Mouse (Mus musculus) embryonic fibroblast, embryonic 13.5 days (primary cell): ENCODE results near the gene Klhl33. TPM values are rescaled to one million over a fixed set of nuclear protein-coding genes. Genes with fewer than 3 reads are reported as not detected.
"Not testable (repeated sequence)": the region's sequence is repeated elsewhere in the genome, so short reads cannot be mapped to it uniquely, and the experiment has no call there.

Experiments
- H3K27ac ChIP-seq: 2 replicates; pipeline ENCODE4 v1.5.1; 2012; ENCODE audit warnings: low read length, control low read depth, inconsistent platforms; ENCODE audit not compliant: insufficient read depth
- H3K4me1 ChIP-seq: 2 replicates; pipeline ENCODE4 v1.6.1; 2011; ENCODE audit warnings: low read length; ENCODE audit not compliant: control insufficient read depth, insufficient read depth
- H3K4me3 ChIP-seq: 2 replicates; pipeline ENCODE4 v1.5.1; 2011; ENCODE audit warnings: mild to moderate bottlenecking, control low read depth, low read length; ENCODE audit not compliant: insufficient read depth
- CTCF ChIP-seq: IDR thresholded peaks from 2 replicates; pipeline ENCODE4 v1.5.1; 2011; ENCODE audit warnings: mild to moderate bottlenecking, control low read depth, low read length, moderate library complexity, borderline replicate concordance; ENCODE audit not compliant: insufficient read depth
- POLR2A ChIP-seq: IDR thresholded peaks from 2 replicates; pipeline ENCODE4 v1.6.1; 2011; ENCODE audit warnings: low read depth, mild to moderate bottlenecking, control low read depth, low read length, moderate library complexity
- polyA plus RNA-seq: library from polyadenylated mRNA; stranded (reverse); fragments of >200 nt; gene quantifications from 2 replicates; pipeline ENCODE4 v1.2.4, GENCODE M21; 2011; ENCODE audit warnings: low read depth; ENCODE audit not compliant: missing spikeins, insufficient read length

Klhl33 gene
- 0.47 and 0.65 TPM in 2 replicates for polyA plus RNA-seq

DNA sequence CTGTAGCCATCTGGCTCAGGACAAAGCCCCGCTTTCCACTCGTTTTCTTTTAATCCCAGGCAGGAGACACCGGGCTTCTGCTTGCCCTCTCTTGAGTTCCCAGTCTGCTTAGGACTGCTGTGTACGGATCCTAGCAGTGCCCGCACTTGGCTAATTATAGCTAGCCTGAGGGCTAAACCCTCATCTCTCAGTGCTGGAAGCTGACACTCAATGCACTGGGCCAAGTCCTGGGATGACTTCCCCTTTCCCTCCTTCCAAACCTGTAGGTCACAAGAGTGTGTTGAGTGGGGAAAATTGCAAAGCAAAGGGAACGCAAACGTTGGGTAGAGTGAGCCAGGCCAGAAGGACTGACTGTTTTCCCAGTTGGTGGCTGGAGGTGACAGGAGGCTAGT lies at the start of gene Klhl33:
Gene Klhl33, minus strand, starts transcription at position 134 of the 392 bp plus-strand sequence.
- H3K27ac ChIP-seq: peak within 1 kb of the TSS; percentile 71
- H3K4me3 ChIP-seq: no peak within 1 kb of the TSS
- TF ChIP-seq CTCF (no peak), POLR2A (no peak)
- peaks cover 11% of the 10 kb centered on the region for H3K4me1 ChIP-seq

GRCm38 (mm10) chr14:50945526-50945925 lies 48.2 kb upstream of the Klhl33 start:
- not testable (repeated sequence) for H3K27ac ChIP-seq, H3K4me1 ChIP-seq
- H3K4me3 ChIP-seq: peak overlapping the region; percentile 80

- Histone ChIP-seq H3K4me3 (peak overlapping the region; percentile 80), H3K27ac (peak overlapping the region; percentile 88)
- not testable (repeated sequence) for H3K4me1 ChIP-seq
Measured at GRCm38 (mm10) chr14:50945081-50945480, 47.8 kb upstream of the Klhl33 start.

DNA sequence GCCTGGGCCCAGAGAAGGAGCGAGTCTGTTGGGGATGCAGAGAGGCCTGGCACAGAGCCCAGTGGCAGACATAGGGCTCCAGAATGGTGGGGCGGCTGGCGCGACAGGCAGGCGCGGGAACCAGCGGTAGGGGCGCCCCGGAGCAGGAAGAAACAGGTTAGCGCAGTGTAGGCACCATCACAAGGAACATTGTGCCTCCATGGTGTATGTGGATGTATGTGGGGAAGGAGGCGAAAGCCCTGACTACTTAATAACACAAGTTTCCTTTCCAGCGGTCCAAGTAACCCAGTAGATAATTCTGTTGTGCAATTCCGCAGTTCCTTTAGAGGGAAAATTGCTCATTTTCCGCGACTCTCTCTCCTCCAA lies 47.3 kb upstream of the Klhl33 start:
- H3K27ac ChIP-seq: peak overlapping the region; percentile 88
- H3K4me1 ChIP-seq: not testable (repeated sequence)
- H3K4me3 ChIP-seq: peak overlapping the region; percentile 80

- H3K4me1 ChIP-seq: no peaks in the 10 kb centered on the region; the same call in 1 of the 2 replicates
- TF ChIP-seq POLR2A (peak; percentile 99), CTCF (peak; percentile 22; the same call in 1 of the 2 replicates)
- H3K4me3 ChIP-seq: peak within 1 kb of the TSS; percentile 80
- peak within 1 kb of the TSS; percentile 88 for H3K27ac ChIP-seq
Measured at GRCm38 (mm10) chr14:50943932-50944667, 46.8 kb upstream of the Klhl33 start, which contains the start of gene Gm49342. Gene Gm49342 (plus strand): TSS chr14:50944517.

GRCm38 (mm10) chr14:50938940-50939339 lies 41.6 kb upstream of the Klhl33 start:
- no peak overlapping the region for H3K4me3 ChIP-seq
- H3K27ac ChIP-seq: no peak overlapping the region
- TF ChIP-seq POLR2A: no peak
- no peaks in the 10 kb centered on the region for H3K4me1 ChIP-seq

DNA sequence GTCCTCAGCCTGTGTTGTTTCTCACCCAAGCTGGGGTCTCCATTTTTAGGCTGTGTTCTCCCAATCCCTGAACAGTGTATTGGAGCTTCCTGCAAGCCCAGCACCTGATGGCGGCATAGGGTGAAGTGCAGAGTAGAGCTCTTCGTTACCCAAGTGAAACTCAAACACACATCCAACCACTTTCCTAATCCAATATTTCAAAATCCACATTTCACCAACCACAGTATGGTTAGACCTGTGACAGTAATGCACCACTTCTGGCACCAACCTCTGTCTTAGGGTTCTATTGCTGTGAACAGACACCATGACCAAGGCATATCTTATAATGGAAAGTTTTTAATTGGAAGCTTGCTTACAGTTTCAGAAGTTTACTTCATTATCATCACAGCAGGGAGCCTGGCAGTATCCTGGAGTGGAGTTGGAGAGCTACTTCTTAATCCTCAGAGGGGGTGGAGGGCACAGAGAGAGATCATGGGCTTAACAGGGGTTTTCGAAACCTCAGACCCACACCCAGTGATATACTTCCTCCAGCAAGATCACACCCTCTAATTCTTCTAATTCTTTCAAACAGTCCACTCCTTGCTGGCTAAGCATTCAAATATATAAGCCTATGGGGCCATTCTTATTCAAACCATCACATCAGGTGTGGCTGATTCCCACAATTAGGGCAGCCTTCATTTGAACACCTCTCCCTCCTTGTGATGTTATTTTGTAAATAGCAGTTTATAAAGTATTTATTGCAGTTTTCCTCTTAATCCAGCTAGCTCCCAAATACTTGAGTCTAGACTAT lies 41.0 kb upstream of the Klhl33 start:
- H3K27ac ChIP-seq: no peak overlapping the region
- no peaks in the 10 kb centered on the region; the same call in 1 of the 2 replicates for H3K4me1 ChIP-seq
- H3K4me3 ChIP-seq: no peak overlapping the region
- no peak for TF ChIP-seq CTCF
- TF ChIP-seq POLR2A: no peak

GRCm38 (mm10) chr14:50936649-50937048 lies 39.3 kb upstream of the Klhl33 start:
- TF ChIP-seq POLR2A (no peak), CTCF (no peak)
- Histone ChIP-seq H3K27ac (no peak overlapping the region), H3K4me3 (no peak overlapping the region), H3K4me1 (peaks cover 1% of the 10 kb centered on the region)

GRCm38 (mm10) chr14:50931493-50932020 lies 34.2 kb upstream of the Klhl33 start:
- H3K4me1 ChIP-seq: peaks cover 7% of the 10 kb centered on the region
- peak overlapping the region; percentile 41 for H3K4me3 ChIP-seq
- peak overlapping the region; percentile 85 for H3K27ac ChIP-seq
- TF ChIP-seq POLR2A (peak; percentile 10; the same call in 1 of the 2 replicates), CTCF (no peak)
